Mouse (Mus musculus) ES-Bruce4 (cell line): ENCODE measurements around the gene Pgd.
"Not testable (repeated sequence)": the region's sequence is repeated elsewhere in the genome, so short reads cannot be mapped to it uniquely, and the experiment has no call there.

Experiments
- CTCF ChIP-seq: IDR thresholded peaks from one replicate; pipeline ENCODE4 v1.8.1; 2011; ENCODE audit warnings: low read depth, low read length
- EP300 ChIP-seq: IDR thresholded peaks from 2 replicates; pipeline ENCODE4 v1.6.1; 2011; ENCODE audit warnings: low read depth, low read length; ENCODE audit not compliant: insufficient read depth
- POLR2A ChIP-seq: IDR thresholded peaks from one replicate; pipeline ENCODE4 v1.8.1; 2011; ENCODE audit warnings: low read length; ENCODE audit not compliant: insufficient read depth

GRCm38 (mm10) chr4:149169926-149170325, 3.4 kb upstream of the Pgd start:
- not testable (repeated sequence) for TF ChIP-seq CTCF, EP300, POLR2A
